Mouse (Mus musculus): ENCODE measurements around the gene Akap7.

Akap7 gene

GRCm38 (mm10) chr10:25307770-25308169 is at the start of gene Akap7:
Gene Akap7 (minus strand): TSS chr10:25307870.
- DNase-seq (ENCODE audit: inconsistent age in 2 of 2, low spot score in 1 of 2) = no peak

DNA sequence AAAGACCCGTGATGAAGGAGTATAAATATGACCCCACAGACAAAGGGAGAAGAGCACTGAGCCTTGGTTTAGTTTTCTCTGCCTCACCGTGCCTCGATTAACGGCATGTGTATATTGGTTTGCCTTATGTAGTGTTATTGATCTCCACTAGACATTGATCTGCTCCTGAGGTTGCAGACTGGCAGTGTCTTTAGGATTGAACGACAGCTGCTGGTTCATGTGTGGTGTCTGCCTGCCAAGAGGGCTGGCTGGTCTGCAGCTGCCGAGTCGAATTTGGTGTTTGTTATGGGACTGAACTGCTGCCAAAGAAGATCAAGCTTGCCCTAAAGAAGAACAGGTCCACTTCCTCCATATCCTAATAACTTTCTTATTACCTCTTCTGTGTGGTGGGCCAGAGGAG is 46.7 kb upstream of the Akap7 start:
- no peak for DNase-seq (ENCODE audit: inconsistent age in 2 of 2, low spot score in 1 of 2)

- DNase-seq (ENCODE audit: inconsistent age in 2 of 2, low spot score in 1 of 2) = no peak
These were observed 46.3 kb upstream of the Akap7 start for GRCm38 (mm10) chr10:25353941-25354340.

- no peak for DNase-seq (ENCODE audit: inconsistent age in 2 of 2, low spot score in 1 of 2)
These were observed 35.1 kb upstream of the Akap7 start for GRCm38 (mm10) chr10:25342801-25343200.

DNA sequence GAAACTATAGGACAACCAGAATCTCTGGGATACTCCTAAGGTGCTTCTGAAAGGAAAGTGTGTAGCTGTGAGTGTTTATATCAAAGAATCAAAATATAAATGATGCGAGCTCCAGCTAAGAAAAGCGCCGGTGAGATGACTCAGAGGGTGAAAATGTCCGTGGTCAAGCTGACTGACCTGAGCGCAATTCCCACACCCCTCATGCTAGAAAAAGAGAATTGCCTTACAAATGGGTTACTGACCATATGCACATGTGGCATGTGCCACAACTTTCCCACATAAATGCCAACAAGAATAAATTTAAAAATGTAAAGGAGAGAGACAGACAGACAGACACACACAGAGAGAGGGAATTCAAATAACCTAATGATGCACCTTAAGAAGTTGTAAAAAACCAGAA is 33.0 kb upstream of the Akap7 start:
- no peak for DNase-seq (ENCODE audit: inconsistent age in 2 of 2, low spot score in 1 of 2)

DNA sequence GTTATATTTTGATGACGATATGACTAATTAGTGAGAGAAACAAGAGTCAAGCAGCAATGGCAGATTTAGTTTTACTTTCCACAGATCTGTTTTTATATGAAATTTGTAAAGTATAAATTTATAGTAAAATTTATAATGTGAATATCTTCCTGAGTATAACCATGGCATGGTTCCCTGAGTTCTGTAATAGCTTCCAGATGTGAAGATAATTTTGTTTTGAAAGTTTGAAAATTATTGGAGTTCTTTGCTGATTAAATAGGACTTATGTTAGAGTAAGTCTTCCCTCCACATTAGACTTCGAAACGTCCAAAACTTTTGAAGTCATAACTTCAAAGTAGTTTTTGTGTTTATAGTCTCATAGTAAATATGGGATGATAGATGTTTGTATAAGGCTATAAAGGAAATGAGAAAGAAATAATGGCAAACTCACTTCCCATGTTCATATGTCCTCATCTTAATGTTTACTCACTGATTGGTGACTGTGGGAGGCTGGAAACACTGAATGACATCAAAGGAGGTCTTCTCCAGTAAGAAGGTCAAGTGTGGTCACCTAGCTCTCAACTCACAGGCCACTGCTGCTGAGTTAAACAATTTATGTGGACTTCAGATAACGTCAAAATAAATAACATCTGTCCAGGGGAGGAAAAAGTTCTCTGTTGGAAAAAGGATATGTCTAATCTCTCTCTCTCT is 25.9 kb upstream of the Akap7 start:
- no peak for DNase-seq (ENCODE audit: inconsistent age in 2 of 2, low spot score in 1 of 2)

- peak in 1 of 2 experiments; percentile 57 for DNase-seq (ENCODE audit: inconsistent age in 2 of 2, low spot score in 1 of 2)
These were observed 23.8 kb upstream of the Akap7 start for GRCm38 (mm10) chr10:25331321-25332049.

GRCm38 (mm10) chr10:25330094-25330493 is 22.4 kb upstream of the Akap7 start:
- DNase-seq (ENCODE audit: inconsistent age in 2 of 2, low spot score in 1 of 2) = no peak

DNA sequence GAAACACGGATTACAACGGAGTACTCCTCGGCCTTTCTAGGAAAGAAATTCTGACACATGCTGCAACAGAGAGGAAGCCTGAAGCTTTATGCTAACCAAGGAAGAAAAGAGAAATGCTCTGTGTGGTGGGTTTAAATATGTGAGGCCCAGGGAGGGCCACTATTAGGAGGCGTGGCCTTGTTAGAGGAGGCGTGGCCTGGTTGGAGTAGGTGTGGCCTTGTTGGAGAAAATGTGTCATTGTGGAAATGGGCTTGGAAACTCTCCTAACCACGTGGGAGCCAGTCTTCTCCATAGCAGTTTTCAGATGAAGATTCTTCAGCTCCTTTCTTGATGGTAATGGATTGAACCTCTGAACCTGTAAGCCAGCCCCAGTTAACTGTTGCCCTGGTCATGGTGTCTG is 19.8 kb upstream of the Akap7 start:
- no peak for DNase-seq (ENCODE audit: inconsistent age in 2 of 2, low spot score in 1 of 2)

GRCm38 (mm10) chr10:25325690-25326089 is 18.0 kb upstream of the Akap7 start:
- peak in 1 of 2 experiments; percentile 46 for DNase-seq (ENCODE audit: inconsistent age in 2 of 2, low spot score in 1 of 2)

- no peak for DNase-seq (ENCODE audit: inconsistent age in 2 of 2, low spot score in 1 of 2)
These were observed 13.5 kb upstream of the Akap7 start for GRCm38 (mm10) chr10:25321198-25321597.

DNA sequence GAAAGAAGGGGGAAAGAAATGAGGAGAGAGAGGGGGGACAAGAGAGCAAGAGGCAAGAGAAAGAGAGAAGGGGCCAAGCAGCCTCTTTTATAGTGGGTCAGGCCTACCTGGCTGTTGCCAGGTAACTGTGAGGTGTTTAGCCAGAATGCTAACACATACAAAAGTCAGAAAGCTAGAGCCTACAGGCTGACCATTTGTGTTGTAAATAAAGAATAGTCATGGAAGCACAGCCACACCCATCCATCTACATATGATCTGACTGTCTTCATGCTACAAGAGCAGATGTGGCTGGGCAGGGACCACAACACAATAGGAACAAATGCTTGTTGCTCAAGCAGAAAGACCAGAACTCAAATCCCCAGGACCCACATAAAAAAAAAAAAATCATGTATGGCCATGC is 11.9 kb upstream of the Akap7 start:
- DNase-seq (ENCODE audit: inconsistent age in 2 of 2, low spot score in 1 of 2) = no peak

GRCm38 (mm10) chr10:25318405-25318804 is 10.7 kb upstream of the Akap7 start:
- DNase-seq (ENCODE audit: inconsistent age in 2 of 2, low spot score in 1 of 2) = no peak

DNA sequence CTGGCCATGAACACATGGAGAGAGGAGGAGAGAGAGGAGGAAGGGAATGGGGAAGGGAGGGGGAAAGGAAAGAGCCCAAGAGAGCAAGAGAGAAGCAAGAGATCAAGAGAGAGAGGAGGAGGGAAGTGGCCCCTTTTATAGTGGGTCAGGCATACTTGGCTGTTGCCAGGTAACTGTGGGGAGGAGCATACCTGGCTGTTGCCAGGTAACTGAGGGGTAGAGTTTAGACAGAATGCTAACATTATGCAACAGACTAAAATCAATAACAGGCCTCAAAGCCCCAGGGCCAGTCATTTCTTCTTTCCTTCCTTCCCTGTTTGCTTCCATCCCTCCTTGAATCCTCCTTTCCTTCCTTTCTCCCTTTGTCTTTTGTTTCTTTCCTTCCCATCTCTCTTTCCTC is 10.0 kb upstream of the Akap7 start:
- DNase-seq (ENCODE audit: inconsistent age in 2 of 2, low spot score in 1 of 2) = no peak

- no peak for DNase-seq (ENCODE audit: inconsistent age in 2 of 2, low spot score in 1 of 2)
These were observed 6.3 kb upstream of the Akap7 start for GRCm38 (mm10) chr10:25313856-25314584.

DNA sequence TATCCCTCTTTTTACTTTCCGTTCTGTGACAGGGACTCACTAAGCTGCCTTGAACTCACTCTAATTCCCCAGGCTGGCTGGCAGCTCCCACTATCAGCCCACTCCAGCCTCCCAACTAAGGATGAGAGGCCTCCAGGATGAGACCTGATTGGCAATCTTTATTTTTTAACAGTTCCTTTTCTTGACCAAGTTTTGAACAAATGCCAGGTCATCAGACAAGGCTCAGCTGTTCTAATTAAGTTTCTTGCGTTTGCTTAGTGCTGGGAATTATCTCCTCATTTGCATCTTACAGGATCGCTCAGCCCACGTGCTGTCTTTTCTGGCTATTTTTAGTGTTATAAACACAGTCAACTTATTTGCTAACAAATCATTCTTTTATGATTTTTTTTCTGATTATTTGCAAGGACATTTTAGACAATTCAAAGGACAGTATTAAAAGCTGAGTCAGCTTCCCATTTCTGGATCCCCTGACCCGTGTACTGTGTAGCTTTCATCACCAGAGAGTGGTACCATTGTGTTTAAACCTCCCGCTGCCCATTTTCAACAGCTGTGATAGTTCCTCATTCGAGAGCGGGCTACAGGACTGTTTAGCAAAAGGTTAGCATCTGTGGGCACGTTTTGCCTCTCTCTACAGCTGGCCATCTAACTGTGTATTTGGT is 4.0 kb upstream of the Akap7 start:
- peak in 1 of 2 experiments; percentile 47 for DNase-seq (ENCODE audit: inconsistent age in 2 of 2, low spot score in 1 of 2)

DNA sequence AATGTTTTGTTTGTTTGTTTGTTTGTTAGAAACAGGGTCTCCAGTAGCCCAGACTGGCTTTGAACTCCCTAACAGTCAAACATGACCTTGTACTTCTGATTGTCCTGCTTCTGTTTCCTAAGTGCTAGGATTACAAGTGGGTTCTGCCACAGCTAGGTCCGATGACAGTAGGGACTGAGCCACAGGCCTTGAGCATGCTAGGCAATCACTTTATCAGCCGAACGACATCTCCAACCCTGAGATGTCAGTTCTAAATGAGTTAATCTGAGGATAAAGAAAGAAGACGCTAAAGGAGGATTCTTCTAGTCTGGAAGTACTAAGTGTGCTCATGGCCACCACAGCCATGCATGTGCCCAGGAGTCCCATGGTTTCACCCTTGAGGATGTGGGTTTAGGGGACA is 3.1 kb upstream of the Akap7 start:
- peak; percentile 36 to 75 for DNase-seq (ENCODE audit: inconsistent age in 2 of 2, low spot score in 1 of 2)

DNA sequence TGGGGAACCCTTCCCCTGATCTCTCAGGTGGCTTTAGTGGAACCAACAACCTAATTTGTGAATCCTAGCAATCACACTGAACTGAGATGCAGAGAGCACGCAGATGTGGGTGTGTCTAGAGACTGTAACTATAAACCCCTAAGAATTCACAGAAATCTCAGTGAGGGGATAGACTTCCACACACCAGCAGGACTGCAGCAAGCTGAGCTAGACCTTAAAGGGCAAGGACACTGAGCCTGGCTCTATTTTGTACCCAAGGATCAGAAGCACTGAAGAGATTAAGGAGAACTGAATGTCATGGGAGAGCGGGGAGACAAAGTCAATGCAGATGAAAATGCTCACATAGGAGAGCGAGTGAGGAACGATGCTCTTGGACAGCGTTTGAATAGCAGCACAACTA is 2.3 kb upstream of the Akap7 start:
- peak; percentile 28 to 64 for DNase-seq (ENCODE audit: inconsistent age in 2 of 2, low spot score in 1 of 2)

GRCm38 (mm10) chr10:25305146-25305545 is 2.5 kb downstream of the Akap7 start:
- DNase-seq (ENCODE audit: inconsistent age in 2 of 2, low spot score in 1 of 2) = no peak

- no peak for DNase-seq (ENCODE audit: inconsistent age in 2 of 2, low spot score in 1 of 2)
These were observed 3.1 kb downstream of the Akap7 start for GRCm38 (mm10) chr10:25304608-25305007.

GRCm38 (mm10) chr10:25299031-25299529 is 8.6 kb downstream of the Akap7 start:
- no peak for DNase-seq (ENCODE audit: inconsistent age in 2 of 2, low spot score in 1 of 2)
